Mouse (Mus musculus) limb, embryonic 14.5 days (tissue): ENCODE results near the gene Mmel1. TPM values are rescaled to one million over a fixed set of nuclear protein-coding genes. Genes with fewer than 3 reads are reported as not detected.

Source experiments
- ATAC-seq: fragments of 200-750 bp; cut with Nextera tagmentation; 2 replicates; pipeline ENCODE4 v1.8.0; 2017; ENCODE audit warnings: low read depth, moderate number of reproducible peaks, moderate TSS enrichment; ENCODE audit not compliant: low FRiP score
- DNase-seq: peaks from one replicate; pipeline ENCODE4 v3.0.0-alpha.2; 2015; ENCODE audit warnings: low spot score
- H3K27ac ChIP-seq: fragments of 300-500 bp; sonication (generic); replicated peaks from 2 replicates; pipeline ENCODE4 v1.5.1; 2014; ENCODE audit warnings: low read depth, mild to moderate bottlenecking, low read length, moderate library complexity, mixed read lengths
- H3K27me3 ChIP-seq: fragments of 300-500 bp; sonication (generic); 2 replicates; pipeline ENCODE4 v1.6.1; 2014; ENCODE audit warnings: low read length, mixed read lengths; ENCODE audit not compliant: control insufficient read depth, insufficient read depth
- H3K36me3 ChIP-seq: fragments of 300-500 bp; sonication (generic); 2 replicates; pipeline ENCODE4 v1.6.1; 2014; ENCODE audit warnings: mild to moderate bottlenecking, low read length, moderate library complexity, mixed read lengths; ENCODE audit not compliant: control insufficient read depth, insufficient read depth
- H3K4me1 ChIP-seq: fragments of 300-500 bp; sonication (generic); 2 replicates; pipeline ENCODE4 v1.6.1; 2014; ENCODE audit warnings: antibody characterized with exemption, low read length, mixed read lengths; ENCODE audit not compliant: control insufficient read depth, insufficient read depth
- H3K4me2 ChIP-seq: fragments of 300-500 bp; sonication (generic); replicated peaks from 2 replicates; pipeline ENCODE4 v1.6.1; 2014; ENCODE audit warnings: low read depth, mild to moderate bottlenecking, low read length, moderate library complexity; ENCODE audit not compliant: severe bottlenecking
- H3K4me3 ChIP-seq: fragments of 300-500 bp; sonication (generic); replicated peaks from 2 replicates; pipeline ENCODE4 v1.5.1; 2014; ENCODE audit warnings: low read length
- H3K9ac ChIP-seq: fragments of 300-500 bp; sonication (generic); 2 replicates; pipeline ENCODE4 v1.6.1; 2014; ENCODE audit warnings: mild to moderate bottlenecking, low read depth, low read length, moderate library complexity; ENCODE audit not compliant: severe bottlenecking
- H3K9me3 ChIP-seq: fragments of 300-500 bp; sonication (generic); 2 replicates; pipeline ENCODE4 v1.6.1; 2016; ENCODE audit warnings: low read length; ENCODE audit not compliant: control insufficient read depth
- POLR2A ChIP-seq: fragments of 200-500 bp; IDR thresholded peaks from 2 replicates; pipeline ENCODE4 v1.8.0; 2012; ENCODE audit warnings: inconsistent platforms, mild to moderate bottlenecking, moderate library complexity, borderline replicate concordance; ENCODE audit not compliant: insufficient read depth, insufficient read length; ENCODE audit errors: extremely low read depth
- WGBS: fragments of 180-500 bp; shearing (Covaris S2); extraction: QIAGEN DNeasy Blood & Tissue Kit; methylation state at CpG from one replicate; pipeline ENCODE4 v1.1.7; 2014; 5-methylcytosine and 5-hydroxymethylcytosine counted together
- polyA plus RNA-seq, 2 experiments: library from polyadenylated mRNA; depleted of rRNA in 1 of 2; stranded (reverse) in 1 of 2; unstranded in 1 of 2; fragments of >200 nt; fragmentation: Nextera tagmentation in 1 of 2; extraction: Ambion mirVana in 1 of 2; gene quantifications; 2 replicates each; pipeline versions ENCODE4 v1.2.1 to v1.2.3; 2012 to 2014

Gene Mmel1
- polyA plus RNA-seq, 2 experiments: 0.10 to 0.11 TPM

DNA sequence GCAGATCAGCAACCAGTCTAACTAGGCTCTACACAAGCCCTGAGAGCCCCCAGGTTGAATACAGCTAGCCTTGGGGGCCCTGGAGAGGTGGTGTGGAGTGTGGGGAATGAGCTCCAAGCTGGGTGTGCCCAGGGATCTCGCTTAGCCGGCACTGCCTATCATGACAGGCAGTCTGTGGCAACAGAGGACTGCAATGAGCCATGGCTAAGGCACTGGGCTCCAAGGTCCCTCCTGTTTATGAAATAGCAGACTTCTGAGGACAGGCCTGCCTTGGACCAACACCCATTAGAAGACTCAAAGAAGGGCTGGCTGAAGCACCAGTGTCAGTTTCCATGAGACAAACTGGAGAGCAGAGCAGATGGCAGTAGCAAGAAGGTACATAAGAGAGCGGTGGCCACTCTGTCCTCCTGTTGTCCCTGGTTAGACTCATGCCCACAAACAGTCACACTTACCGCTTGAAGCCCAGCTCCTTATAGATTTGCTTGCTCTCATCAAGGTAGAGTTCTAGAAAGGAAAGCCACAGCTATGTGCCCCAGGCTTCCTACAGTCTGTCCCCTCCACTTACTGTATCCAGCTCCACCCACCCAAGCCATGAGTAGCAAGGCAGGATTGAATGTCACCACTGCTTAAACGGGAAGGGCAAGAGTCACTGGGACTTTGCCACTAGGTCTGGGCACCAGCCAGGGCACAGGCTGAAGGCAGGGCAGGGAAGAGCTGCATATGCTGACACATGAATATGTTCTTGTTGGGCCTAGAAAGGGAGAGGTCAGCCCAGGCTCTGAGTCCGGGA is 28.5 kb downstream of the Mmel1 start:
- no peaks in the 10 kb centered on the region for H3K27me3 ChIP-seq
- H3K4me3 ChIP-seq: peak overlapping the region; percentile 58
- TF ChIP-seq POLR2A: no peak
- H3K4me1 ChIP-seq: peaks cover 14% of the 10 kb centered on the region
- H3K27ac ChIP-seq: no peak overlapping the region
- no peak for ATAC-seq
- WGBS: 73% methylated on average over 6 of the region's 6 CpGs
- no peaks in the 10 kb centered on the region for H3K9me3 ChIP-seq
- H3K4me2 ChIP-seq: peak overlapping the region; percentile 94
- no peak for DNase-seq
- peak overlapping the region; percentile 65 for H3K9ac ChIP-seq
- no peaks in the 10 kb centered on the region for H3K36me3 ChIP-seq

DNA sequence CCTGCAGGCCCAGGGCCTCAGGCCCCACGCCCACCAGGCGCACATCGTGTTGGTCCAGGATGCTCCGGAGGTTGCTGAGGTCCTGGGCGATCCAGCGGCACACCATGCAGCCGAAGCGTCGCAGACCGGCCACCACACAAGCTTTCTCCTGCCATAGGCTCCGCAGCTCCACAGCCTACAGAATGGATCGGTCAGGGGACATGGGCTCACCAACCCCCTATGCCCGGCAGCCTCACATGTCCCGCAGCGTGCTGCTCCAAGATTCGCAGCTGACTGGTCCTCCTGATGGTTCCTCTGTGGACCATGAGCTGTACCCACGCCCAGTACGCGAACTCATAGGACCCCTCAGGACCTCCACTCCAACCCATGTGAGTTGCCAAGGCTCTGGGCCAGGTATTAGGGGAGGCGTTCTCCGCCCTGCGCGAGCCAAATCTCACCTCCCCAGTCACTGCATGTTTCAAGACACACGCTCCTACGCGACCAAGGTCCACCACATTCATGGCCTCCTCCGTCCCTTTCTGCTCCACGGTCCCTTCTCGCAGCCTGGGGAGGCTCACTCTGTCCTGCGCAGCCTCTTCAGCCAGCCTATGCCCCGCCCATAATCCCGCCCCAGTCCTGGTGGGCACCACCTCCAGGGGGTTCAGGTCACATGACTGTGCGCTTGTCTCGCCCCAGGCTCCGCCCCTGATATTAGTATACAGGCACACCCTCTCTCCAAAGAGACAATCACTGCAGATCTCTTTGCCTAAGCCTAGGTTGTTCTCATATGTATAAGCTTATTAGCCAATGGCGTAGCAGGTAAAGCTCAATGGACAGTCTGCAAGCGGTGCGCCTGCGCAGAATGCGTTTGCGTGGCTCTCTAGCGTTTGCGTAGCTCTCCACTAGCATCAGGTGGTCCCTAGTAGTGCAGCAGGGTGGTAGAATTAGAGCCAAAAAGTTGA is 29.4 kb downstream of the Mmel1 start, which contains the start of gene Fam213b:
Gene Fam213b, minus strand, starts transcription at position 630 of the 941 bp plus-strand sequence.
- Histone ChIP-seq H3K4me3 (peak within 1 kb of the TSS; percentile 58), H3K9ac (peak within 1 kb of the TSS; percentile 65), H3K36me3 (no peaks in the 10 kb centered on the region), H3K4me1 (peaks cover 14% of the 10 kb centered on the region), H3K9me3 (no peaks in the 10 kb centered on the region), H3K27me3 (no peaks in the 10 kb centered on the region), H3K27ac (peak within 1 kb of the TSS; percentile 68), H3K4me2 (peak within 1 kb of the TSS; percentile 94)
- DNase-seq (peak; percentile 92), ATAC-seq (peak; percentile 98)
- peak; percentile 23; the same call in 1 of the 2 replicates for TF ChIP-seq POLR2A
- 2% methylated on average over 42 of the region's 43 CpGs for WGBS

DNA sequence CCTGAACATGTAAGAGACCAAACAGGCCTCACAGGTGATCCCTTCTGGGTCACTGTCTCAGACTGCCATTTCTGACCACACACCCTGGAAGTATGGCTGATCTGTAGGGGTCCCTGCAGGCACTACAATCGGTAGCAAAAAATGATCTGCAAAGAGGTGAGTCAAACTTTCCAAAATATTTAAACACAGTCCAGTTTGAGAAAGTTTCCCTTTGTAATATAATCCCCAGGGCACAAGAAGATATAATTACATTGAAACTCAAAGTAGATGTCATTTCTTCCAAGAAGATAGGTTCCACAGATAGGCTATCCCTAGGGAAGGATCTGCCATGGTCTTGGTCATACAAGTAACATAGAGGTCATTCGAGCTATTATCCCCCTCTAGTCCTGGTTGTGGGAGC is 33.0 kb downstream of the Mmel1 start:
- Histone ChIP-seq H3K4me2 (no peak overlapping the region), H3K27me3 (no peaks in the 10 kb centered on the region), H3K9me3 (no peaks in the 10 kb centered on the region), H3K36me3 (no peaks in the 10 kb centered on the region), H3K9ac (no peak overlapping the region), H3K4me3 (no peak overlapping the region), H3K4me1 (peaks cover 13% of the 10 kb centered on the region), H3K27ac (no peak overlapping the region)
- WGBS: 79% methylated on average over 2 of the region's 2 CpGs
- DNase-seq (no peak), ATAC-seq (no peak)
- no peak for TF ChIP-seq POLR2A

DNA sequence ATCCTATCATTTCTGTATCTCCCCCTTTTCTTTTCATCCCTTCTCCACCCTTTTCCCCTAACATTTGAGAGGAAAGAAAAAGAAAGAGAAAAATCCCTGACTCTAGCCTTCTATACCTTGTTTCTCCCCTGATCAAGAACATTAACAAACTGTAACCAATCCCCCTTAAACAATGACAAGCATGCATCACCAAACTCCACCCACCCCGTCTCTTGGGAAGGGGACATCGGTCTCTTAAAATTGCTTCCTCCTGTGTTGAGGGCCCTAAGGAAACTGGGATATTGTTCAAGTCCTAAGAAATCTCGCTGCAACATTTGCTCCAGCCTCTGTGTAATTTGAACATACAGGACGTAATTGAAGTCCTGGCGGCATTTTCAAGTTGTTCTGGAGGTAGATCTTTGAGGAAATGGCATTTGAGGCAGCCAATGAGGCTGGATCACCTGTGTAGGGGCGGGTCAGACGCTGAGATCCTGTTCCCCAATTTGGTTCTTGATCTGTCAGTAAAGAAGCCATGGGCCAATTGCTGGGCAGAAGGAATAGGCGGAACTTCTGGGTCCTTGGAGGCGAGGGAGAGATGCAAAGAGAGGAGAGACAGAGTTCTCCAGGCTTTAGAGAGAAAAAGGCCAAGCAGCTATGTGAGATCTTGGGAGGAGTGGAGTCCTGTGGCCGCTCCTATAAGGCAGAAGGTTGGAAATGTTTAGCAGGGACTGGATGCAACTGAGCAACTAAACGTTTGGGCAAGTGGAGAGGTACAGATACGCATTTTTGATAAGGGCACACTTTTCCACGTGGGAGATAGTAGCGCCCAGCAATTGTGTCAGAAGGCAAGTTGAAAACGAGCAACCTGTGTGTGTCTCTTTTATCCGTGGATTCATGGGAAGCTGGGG is 35.0 kb downstream of the Mmel1 start:
- no peaks in the 10 kb centered on the region for H3K27me3 ChIP-seq
- ATAC-seq (peak; percentile 93), DNase-seq (peak; percentile 95)
- H3K4me1 ChIP-seq: peaks cover 3% of the 10 kb centered on the region; the same call in 1 of the 2 replicates
- peak overlapping the region; percentile 77 for H3K4me2 ChIP-seq
- no peaks in the 10 kb centered on the region for H3K9me3 ChIP-seq
- no peaks in the 10 kb centered on the region for H3K36me3 ChIP-seq
- no peak overlapping the region for H3K27ac ChIP-seq
- peak overlapping the region; percentile 45 for H3K4me3 ChIP-seq
- WGBS: 1% methylated on average over 16 of the region's 16 CpGs
- TF ChIP-seq POLR2A: no peak
- peak overlapping the region; percentile 53 for H3K9ac ChIP-seq
